Mouse (Mus musculus) cerebellum, adult (tissue): ENCODE measurements around the gene Arhgap24.

ENCODE experiments used
- ATAC-seq: cut with Nextera tagmentation; 2 replicates; pipeline ENCODE4 v1.9.2; 2017; ENCODE audit warnings: mild to moderate bottlenecking, moderate library complexity, mixed read lengths; ENCODE audit not compliant: insufficient number of reproducible peaks, low FRiP score, low TSS enrichment

Gene Arhgap24

GRCm38 (mm10) chr5:102481215-102482211, at the start of gene Arhgap24:
Gene Arhgap24, plus strand, starts transcription at chr5:102481391.
- ATAC-seq: no peak

- ATAC-seq: no peak
Observed at GRCm38 (mm10) chr5:102434182-102434581, 47.0 kb upstream of the Arhgap24 start.

GRCm38 (mm10) chr5:102436581-102436980, 44.6 kb upstream of the Arhgap24 start:
- ATAC-seq: no peak

- ATAC-seq: no peak
Observed at GRCm38 (mm10) chr5:102439119-102439877, 41.9 kb upstream of the Arhgap24 start.

DNA sequence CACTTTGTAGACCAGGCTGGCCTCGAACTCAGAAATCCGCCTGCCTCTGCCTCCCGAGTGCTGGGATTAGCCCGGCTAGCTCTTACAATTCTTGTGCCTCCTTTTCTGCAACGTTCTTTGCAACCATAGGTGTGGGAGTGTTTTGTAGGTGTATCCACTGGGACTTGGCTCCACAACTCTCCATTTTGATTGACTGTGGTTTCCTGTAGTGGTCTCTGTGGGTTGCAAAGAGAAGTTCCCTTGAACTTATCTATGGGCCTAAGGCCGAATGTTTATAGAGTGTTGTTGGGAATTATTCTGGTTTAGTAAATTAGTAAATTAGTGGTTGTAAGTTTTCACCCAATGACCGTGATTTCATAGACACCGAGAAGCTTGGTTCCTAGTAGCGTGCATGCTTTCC, 33.8 kb upstream of the Arhgap24 start:
- ATAC-seq: no peak

DNA sequence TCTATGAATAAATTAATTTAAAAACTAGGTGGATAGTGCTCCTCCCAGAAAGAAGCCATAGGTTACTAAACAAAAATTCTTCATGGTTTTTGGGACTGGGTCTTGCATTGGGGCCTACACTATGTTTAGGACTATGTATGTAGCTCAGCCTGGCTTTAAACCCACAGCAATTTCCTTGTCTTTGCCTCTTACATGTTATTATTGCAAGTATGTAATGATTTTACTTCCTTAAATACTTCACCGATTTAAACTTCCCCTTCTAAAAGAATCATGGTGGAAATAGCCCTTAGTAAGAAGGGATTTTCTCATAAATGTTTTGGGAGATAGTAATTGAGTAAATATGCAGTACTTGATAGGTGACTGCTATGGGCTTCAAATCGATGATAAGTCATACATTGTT, 30.3 kb upstream of the Arhgap24 start:
- ATAC-seq: no peak

DNA sequence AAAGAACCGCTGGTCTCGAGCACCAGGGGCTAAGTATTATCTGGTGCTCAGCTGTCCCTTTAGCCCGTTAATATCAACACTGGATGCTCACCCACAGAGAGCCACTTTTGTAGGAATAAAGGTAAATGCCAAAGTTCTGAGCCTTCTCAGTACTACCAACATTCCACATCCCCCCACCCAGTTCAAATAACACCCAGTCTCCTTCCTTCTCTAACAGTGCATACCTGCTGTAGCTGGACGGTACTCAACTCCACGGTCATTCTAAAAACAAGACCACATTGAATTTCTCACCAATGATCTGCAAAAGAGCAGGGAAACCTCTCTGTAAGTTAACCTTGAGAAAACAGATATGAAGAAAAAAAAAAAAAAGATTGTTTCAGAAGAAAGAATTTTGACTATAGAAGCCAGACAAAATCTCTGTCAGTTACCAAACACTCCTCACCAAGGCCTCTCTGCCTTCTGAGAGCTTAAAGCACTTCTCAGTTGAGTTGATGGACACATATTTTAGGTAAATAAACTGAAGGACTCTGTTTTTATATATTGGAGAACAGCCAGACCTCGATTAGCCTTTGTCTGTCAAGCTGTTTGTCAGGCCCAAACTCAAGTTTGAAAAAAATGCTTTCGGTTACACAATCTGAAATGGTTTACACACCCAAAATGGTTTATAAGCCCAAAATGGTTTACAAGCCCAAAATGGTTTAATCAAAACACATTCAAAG, 29.0 kb upstream of the Arhgap24 start:
- no peak for ATAC-seq

- no peak for ATAC-seq
Observed at GRCm38 (mm10) chr5:102453324-102453723, 27.9 kb upstream of the Arhgap24 start.

DNA sequence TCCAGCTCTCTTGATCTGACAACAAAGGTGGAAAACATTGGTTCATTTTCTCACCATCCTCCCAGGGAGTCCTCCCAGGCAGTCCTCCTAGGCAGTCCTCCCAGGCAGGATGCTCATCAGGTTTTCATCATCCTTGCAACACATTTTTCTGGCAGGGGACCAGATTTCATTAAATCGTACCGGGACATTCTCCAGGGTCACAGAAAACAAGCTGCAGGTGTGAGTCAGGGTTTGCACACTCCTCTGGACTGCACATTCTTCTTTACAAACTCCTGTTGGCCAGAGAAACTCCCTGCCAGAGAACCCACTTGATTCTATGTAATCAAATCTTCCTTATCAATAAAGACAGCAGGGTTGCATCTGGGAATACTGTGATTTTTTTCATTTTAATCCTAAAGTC, 25.9 kb upstream of the Arhgap24 start:
- ATAC-seq: no peak

DNA sequence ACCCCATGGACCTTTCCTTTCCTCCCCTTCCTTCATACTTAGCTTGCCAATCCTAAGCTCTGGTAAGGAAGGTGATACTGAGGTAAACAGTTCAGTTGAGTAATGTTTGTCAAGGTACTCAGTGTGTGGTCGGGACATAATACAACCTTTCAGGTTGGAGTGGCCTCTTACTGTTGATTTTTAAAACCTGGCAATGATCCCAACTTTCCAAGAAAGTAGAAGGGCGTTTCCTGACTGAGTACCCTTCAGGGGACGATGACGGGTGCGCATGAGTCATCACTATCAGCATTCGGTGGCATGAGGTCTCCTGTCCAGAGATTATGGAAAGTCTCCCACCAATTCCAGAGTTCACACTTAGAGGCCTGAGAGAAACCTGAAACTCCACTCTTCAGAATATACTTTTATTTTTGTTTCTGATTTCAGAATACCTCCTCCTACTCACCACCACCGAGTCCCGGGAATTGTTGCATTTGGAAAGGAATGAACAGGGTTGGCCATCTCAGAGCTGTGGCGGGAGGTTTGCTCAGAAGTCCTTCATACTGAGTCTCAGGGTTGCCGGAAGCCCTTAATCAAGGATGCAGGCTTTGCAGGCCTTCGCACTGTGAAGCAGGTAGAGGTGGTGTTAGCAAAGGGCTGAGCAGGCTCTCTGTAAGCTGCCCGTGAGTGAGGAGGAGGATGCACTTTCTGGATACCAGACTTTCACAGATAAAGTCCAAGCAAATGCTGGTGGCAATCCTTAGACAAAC, 20.6 kb upstream of the Arhgap24 start:
- no peak for ATAC-seq

DNA sequence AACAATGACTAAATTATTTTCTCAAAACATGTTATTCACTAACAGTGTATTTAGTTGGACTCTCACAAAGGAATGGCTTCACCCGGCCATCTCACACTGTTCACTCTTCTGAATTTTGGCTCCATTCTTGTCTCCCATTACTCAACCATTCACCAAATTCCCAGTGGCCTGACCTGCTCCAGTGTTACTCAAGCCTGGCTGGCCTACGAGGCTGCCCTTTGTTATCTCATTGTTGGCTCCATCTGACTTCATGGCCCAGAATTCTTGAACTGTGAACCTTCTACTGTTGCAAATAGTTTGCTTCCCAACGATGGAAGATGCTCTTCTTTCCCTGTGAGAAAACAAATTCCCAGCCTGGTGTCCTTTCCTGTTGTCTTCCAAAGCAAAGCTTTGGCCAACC, 18.2 kb upstream of the Arhgap24 start:
- no peak for ATAC-seq

GRCm38 (mm10) chr5:102465372-102465771, 15.8 kb upstream of the Arhgap24 start:
- no peak for ATAC-seq

DNA sequence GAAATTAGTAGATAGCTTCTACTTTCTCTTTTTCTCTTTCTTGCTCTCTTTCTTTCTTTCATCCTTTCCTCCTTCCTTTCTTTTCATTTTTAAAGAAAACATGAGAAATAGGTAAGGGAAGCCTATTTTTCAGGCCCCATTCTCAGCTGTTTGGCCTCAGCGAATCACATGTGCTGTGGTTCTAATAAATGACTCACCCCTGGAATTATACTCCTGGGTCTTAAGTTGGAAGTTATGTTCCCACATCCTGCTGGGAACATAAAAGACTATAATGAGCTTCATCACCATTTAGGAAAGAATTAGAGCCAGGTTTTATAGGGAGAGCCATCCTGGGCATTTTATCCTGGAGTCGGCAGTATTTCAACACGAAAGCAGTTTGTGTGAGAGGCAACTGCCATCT, 12.9 kb upstream of the Arhgap24 start:
- ATAC-seq: no peak

DNA sequence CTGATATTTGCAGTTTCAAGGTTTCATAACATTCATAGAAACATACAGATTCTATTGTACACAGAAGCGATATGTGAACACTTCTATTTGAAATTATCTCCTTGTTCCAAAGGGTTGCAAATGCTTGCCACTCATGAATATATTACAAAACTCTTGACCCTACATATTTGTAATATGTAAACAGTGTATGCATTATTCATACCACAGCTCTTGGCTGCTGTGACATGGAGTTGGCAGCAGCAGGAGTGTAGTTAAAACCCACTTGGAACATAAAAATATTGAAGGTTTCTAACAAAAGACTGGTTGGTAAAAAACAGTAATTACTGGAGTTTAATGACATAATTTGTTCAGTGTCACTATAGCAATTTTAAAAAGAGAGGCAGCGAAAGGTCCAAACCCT, 10.9 kb upstream of the Arhgap24 start:
- ATAC-seq: no peak

DNA sequence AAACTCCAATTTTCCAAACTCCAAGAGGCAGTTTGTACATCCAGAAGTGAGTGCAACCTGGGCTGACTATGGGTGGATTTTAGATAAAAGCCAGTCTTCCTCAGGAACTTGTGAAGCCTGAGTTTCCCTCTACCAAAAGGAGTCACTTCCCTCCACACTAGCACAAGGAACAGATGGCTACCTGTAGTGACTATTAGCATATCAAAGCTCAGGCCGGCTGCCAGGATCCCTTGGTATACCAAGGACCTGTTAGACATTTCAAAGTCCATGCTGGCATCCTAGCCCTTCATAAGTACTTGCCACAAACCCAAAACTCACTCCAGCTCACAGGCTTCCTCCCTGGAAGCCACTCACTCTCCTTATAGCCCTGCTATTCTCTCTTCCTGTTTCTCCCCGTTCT, 3.1 kb upstream of the Arhgap24 start:
- ATAC-seq: no peak

DNA sequence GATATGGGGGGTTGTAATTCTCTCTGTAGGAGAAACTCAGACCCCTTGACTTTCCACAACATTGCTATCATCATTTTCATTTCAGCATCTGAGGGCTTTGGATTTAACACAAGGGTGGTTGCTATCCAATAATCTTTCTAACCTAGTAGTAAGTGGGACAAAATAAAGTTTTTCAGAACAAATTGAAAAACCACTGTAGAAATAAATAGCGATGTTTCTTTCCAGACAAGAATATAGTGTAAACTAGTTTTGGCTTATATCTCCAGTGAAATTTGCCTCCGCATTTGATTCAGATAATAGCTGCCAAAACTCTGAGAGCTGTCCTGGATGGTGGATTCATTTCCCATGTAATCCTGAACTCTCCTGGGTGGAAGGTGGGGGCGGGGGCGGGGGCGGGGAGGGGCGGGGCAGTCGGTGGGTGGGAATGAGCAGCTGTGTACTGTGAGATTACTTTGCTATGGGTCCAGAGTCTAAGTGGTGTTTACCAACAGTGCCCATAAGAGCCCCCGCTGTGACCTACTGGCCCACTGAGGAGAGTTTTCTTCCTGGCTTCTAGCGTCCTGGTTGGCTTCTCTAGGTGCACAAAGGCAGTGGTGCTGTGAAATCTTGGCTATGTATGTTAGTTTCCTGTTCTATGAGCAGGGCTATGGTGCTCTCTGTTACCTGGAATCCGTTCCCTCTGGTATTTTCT, 2.2 kb downstream of the Arhgap24 start:
- no peak for ATAC-seq

- ATAC-seq: no peak
Observed at GRCm38 (mm10) chr5:102491554-102491953, 10.4 kb downstream of the Arhgap24 start.

- ATAC-seq: no peak
Observed at GRCm38 (mm10) chr5:102492152-102492551, 11.0 kb downstream of the Arhgap24 start.

DNA sequence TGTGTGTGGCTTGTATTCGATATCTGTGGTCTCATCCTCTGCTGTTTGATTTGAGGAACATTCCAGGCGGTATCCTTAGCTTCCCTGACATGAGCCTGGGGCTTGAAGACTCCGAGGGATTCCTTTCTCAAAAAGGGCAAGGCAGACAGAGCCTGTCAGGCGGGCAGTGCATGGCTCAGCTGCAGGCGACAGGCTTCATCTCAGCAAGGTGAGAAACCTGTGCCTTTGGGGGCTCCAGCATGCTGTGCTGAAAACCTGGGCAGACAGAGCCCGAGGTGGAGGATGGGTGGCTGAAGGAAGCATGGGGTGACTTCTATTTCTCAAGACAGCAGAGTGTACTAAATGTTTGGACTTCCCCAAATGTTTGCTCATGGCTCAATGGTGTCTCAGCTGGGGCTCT, 13.6 kb downstream of the Arhgap24 start:
- no peak for ATAC-seq
